Mouse (Mus musculus): Measurements from ENCODE around the gene Oprl1. TPM values are rescaled to one million over a fixed set of nuclear protein-coding genes. Genes with fewer than 3 reads are reported as not detected.

The Oprl1 gene
- polyA plus RNA-seq, 1 experiment from 2014 or later, result 1.9 TPM

GRCm38 (mm10) chr2:181727659-181728262 lies 12.9 kb downstream of the Oprl1 start:
- H3K36me3 ChIP-seq, result no peaks in the 10 kb centered on the region
- no peak overlapping the region for H3K4me3 ChIP-seq (replicated peaks)
- WGBS, result 52% methylated on average over 9 of the region's 9 CpGs
- H3K27ac ChIP-seq, result no peak overlapping the region
- no peaks in the 10 kb centered on the region for H3K27me3 ChIP-seq
- ATAC-seq (replicated peaks; ENCODE audit: low FRiP score), result no peak
- no peak overlapping the region for H3K9ac ChIP-seq
- no peaks in the 10 kb centered on the region for H3K9me3 ChIP-seq (replicated peaks)
- no peak overlapping the region for H3K4me2 ChIP-seq
- no peaks in the 10 kb centered on the region for H3K4me1 ChIP-seq

- WGBS, result 54% methylated on average over 3 of the region's 3 CpGs
- no peaks in the 10 kb centered on the region for H3K9me3 ChIP-seq (replicated peaks)
- no peak for ATAC-seq (replicated peaks; ENCODE audit: low FRiP score)
- no peaks in the 10 kb centered on the region for H3K36me3 ChIP-seq
- H3K9ac ChIP-seq, result no peak overlapping the region
- no peaks in the 10 kb centered on the region for H3K27me3 ChIP-seq
- H3K4me1 ChIP-seq, result no peaks in the 10 kb centered on the region
- no peak overlapping the region for H3K4me3 ChIP-seq (replicated peaks)
- no peak overlapping the region for H3K27ac ChIP-seq
- H3K4me2 ChIP-seq, result no peak overlapping the region
Observed at GRCm38 (mm10) chr2:181730051-181730450, 15.2 kb downstream of the Oprl1 start.

GRCm38 (mm10) chr2:181752626-181753025 lies 37.8 kb downstream of the Oprl1 start:
- no peak for ATAC-seq (replicated peaks; ENCODE audit: low FRiP score)
- Histone ChIP-seq H3K27me3 (no peaks in the 10 kb centered on the region), H3K27ac (no peak overlapping the region), H3K4me1 (no peaks in the 10 kb centered on the region), H3K4me2 (no peak overlapping the region), H3K36me3 (no peaks in the 10 kb centered on the region), H3K9ac (no peak overlapping the region), H3K4me3 (replicated peaks) (no peak overlapping the region), H3K9me3 (replicated peaks) (no peaks in the 10 kb centered on the region)
- 80% methylated on average over 1 of the region's 1 CpGs for WGBS

GRCm38 (mm10) chr2:181758147-181758725 lies 43.4 kb downstream of the Oprl1 start:
- Histone ChIP-seq H3K4me3 (replicated peaks) (no peak overlapping the region), H3K9me3 (replicated peaks) (no peaks in the 10 kb centered on the region), H3K4me1 (no peaks in the 10 kb centered on the region), H3K9ac (no peak overlapping the region), H3K36me3 (no peaks in the 10 kb centered on the region), H3K27ac (no peak overlapping the region), H3K4me2 (no peak overlapping the region), H3K27me3 (peaks cover 5% of the 10 kb centered on the region)
- WGBS, result 81% methylated on average over 2 of the region's 2 CpGs
- ATAC-seq (replicated peaks; ENCODE audit: low FRiP score), result no peak

GRCm38 (mm10) chr2:181759041-181759440 lies 44.2 kb downstream of the Oprl1 start:
- Histone ChIP-seq H3K4me2 (no peak overlapping the region), H3K9me3 (replicated peaks) (no peaks in the 10 kb centered on the region), H3K4me1 (no peaks in the 10 kb centered on the region), H3K27ac (no peak overlapping the region), H3K27me3 (peaks cover 13% of the 10 kb centered on the region), H3K36me3 (no peaks in the 10 kb centered on the region), H3K4me3 (replicated peaks) (no peak overlapping the region), H3K9ac (no peak overlapping the region)
- 46% methylated on average over 4 of the region's 4 CpGs for WGBS
- no peak for ATAC-seq (replicated peaks; ENCODE audit: low FRiP score)

- H3K36me3 ChIP-seq, result no peaks in the 10 kb centered on the region
- H3K4me1 ChIP-seq, result no peaks in the 10 kb centered on the region
- H3K27ac ChIP-seq, result no peak within 1 kb of the TSS
- 48% methylated on average over 8 of the region's 8 CpGs for WGBS
- no peak within 1 kb of the TSS for H3K4me2 ChIP-seq
- H3K9me3 ChIP-seq (replicated peaks), result no peaks in the 10 kb centered on the region
- no peak within 1 kb of the TSS for H3K4me3 ChIP-seq (replicated peaks)
- H3K27me3 ChIP-seq, result peaks cover 38% of the 10 kb centered on the region
- no peak within 1 kb of the TSS for H3K9ac ChIP-seq
- no peak for ATAC-seq (replicated peaks; ENCODE audit: low FRiP score)
Observed at GRCm38 (mm10) chr2:181763006-181763830, 48.4 kb downstream of the Oprl1 start, which contains the start of gene Myt1. Gene Myt1, plus strand, starts transcription at chr2:181763332.

GRCm38 (mm10) chr2:181763886-181764527 lies 49.2 kb downstream of the Oprl1 start:
- no peak overlapping the region for H3K9ac ChIP-seq
- no peak overlapping the region for H3K4me3 ChIP-seq (replicated peaks)
- 35% methylated on average over 14 of the region's 14 CpGs for WGBS
- peaks cover 38% of the 10 kb centered on the region for H3K27me3 ChIP-seq
- no peak overlapping the region for H3K27ac ChIP-seq
- H3K4me2 ChIP-seq, result no peak overlapping the region
- no peaks in the 10 kb centered on the region for H3K9me3 ChIP-seq (replicated peaks)
- H3K4me1 ChIP-seq, result no peaks in the 10 kb centered on the region
- no peaks in the 10 kb centered on the region for H3K36me3 ChIP-seq
- ATAC-seq (replicated peaks; ENCODE audit: low FRiP score), result no peak

- Histone ChIP-seq H3K27ac (no peak overlapping the region), H3K4me1 (no peaks in the 10 kb centered on the region), H3K27me3 (peaks cover 38% of the 10 kb centered on the region), H3K9me3 (replicated peaks) (no peaks in the 10 kb centered on the region), H3K36me3 (no peaks in the 10 kb centered on the region), H3K4me3 (replicated peaks) (no peak overlapping the region), H3K9ac (no peak overlapping the region), H3K4me2 (no peak overlapping the region)
- WGBS, result 2% methylated on average over 10 of the region's 10 CpGs
- ATAC-seq (replicated peaks; ENCODE audit: low FRiP score), result 0 out of 2 replicates have a peak, but pooled peaks have one; percentile 52
Observed at GRCm38 (mm10) chr2:181764600-181764999, 49.8 kb downstream of the Oprl1 start.

GRCm38 (mm10) chr2:181765251-181765650 lies 50.4 kb downstream of the Oprl1 start:
- Histone ChIP-seq H3K4me2 (no peak overlapping the region), H3K27me3 (peaks cover 38% of the 10 kb centered on the region), H3K4me1 (no peaks in the 10 kb centered on the region), H3K4me3 (replicated peaks) (no peak overlapping the region), H3K36me3 (no peaks in the 10 kb centered on the region), H3K9ac (no peak overlapping the region), H3K27ac (no peak overlapping the region), H3K9me3 (replicated peaks) (no peaks in the 10 kb centered on the region)
- no peak for ATAC-seq (replicated peaks; ENCODE audit: low FRiP score)
- 82% methylated on average over 4 of the region's 4 CpGs for WGBS

- Histone ChIP-seq H3K36me3 (no peaks in the 10 kb centered on the region), H3K27ac (no peak overlapping the region), H3K4me3 (replicated peaks) (no peak overlapping the region), H3K27me3 (peaks cover 38% of the 10 kb centered on the region), H3K9me3 (replicated peaks) (no peaks in the 10 kb centered on the region), H3K4me1 (no peaks in the 10 kb centered on the region), H3K4me2 (no peak overlapping the region), H3K9ac (no peak overlapping the region)
- ATAC-seq (replicated peaks; ENCODE audit: low FRiP score), result no peak
- 48% methylated on average over 14 of the region's 14 CpGs for WGBS
Observed at GRCm38 (mm10) chr2:181766672-181767557, 52.1 kb downstream of the Oprl1 start.

GRCm38 (mm10) chr2:181768451-181768850 lies 53.6 kb downstream of the Oprl1 start:
- Histone ChIP-seq H3K4me1 (no peaks in the 10 kb centered on the region), H3K36me3 (no peaks in the 10 kb centered on the region), H3K27ac (no peak overlapping the region), H3K27me3 (peaks cover 31% of the 10 kb centered on the region), H3K9ac (no peak overlapping the region), H3K4me3 (replicated peaks) (no peak overlapping the region), H3K9me3 (replicated peaks) (no peaks in the 10 kb centered on the region), H3K4me2 (no peak overlapping the region)
- ATAC-seq (replicated peaks; ENCODE audit: low FRiP score), result no peak

All from kidney, embryonic 15.5 days (tissue).